Comparison of ENCODE assay signal across 19 mouse cellular contexts in the genomic region with DNA sequence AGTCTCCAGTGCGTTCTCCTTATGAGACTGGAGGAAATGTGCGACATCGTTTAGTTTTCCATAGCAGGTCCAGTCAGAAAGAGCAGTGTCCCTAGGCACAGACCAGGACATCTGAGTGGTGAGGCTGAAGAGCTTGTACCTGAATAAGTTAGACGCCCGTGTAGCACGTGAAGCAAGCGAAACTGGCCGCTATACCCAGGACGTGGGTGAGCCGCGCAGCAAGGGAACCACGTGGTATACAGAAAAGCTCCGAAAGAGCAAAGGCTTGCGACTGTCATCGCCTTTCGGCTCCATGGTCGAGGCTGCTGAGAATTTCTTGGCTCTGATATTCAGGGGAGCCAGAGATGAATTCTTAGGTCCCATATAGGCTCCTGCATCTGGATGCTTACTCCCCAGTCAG. TPM values are rescaled to one million over a fixed set of nuclear protein-coding genes. Genes with fewer than 3 reads are reported as not detected.
DNase-seq lines count a peak whose midpoint lies in the region; ATAC-seq and TF ChIP-seq lines count a peak whose summit lies in the region.
"Had no signal": no experiment of that assay in that cellular context is flagged by ENCODE, and none has a peak within 500 bp of the region (broad histone marks: within the 10 kb centered on the region; RNA-seq: fewer than 3 reads in every experiment).

No protein-coding gene starts in this region.

- no peaks in the 10 kb centered on the region for H3K36me3 ChIP-seq in heart, embryonic 12.5 days
- H3K36me3 ChIP-seq in heart, adult 2 months (ENCODE audit: control insufficient read depth, insufficient read depth, low read length) = no peaks in the 10 kb centered on the region
- no peaks in the 10 kb centered on the region for H3K36me3 ChIP-seq in kidney, embryonic 14.5 days (ENCODE audit: control insufficient read depth, insufficient read depth, low read length)
- H3K36me3 ChIP-seq in neural tube, embryonic 12.5 days = no peaks in the 10 kb centered on the region
- no peaks in the 10 kb centered on the region for H3K36me3 ChIP-seq in stomach, embryonic 16.5 days (ENCODE audit: control insufficient read depth, insufficient read depth, low read length)

- DNase-seq in heart, adult 2 months = no peak
- DNase-seq in kidney, adult 9 months = no peak
- DNase-seq in neural tube, embryonic 10.5 days (ENCODE audit: extremely low spot score, low spot score) = no peak
- no peak for DNase-seq in urinary bladder, postnatal 25 days (ENCODE audit: low spot score)
- DNase-seq: adrenal gland, postnatal 14 days; cerebellum, postnatal 36 days; kidney, adult 2 months; lung, postnatal 10 days; thymus, adult 2 months had no signal

- H3K9ac ChIP-seq in heart, embryonic 12.5 days = 0 out of 2 replicates have a peak overlapping the region, but pooled peaks have one; percentile 40
- H3K9ac ChIP-seq in heart, adult 2 months (ENCODE audit: low read depth, low read length) = no peak overlapping the region
- no peak overlapping the region for H3K9ac ChIP-seq in kidney, embryonic 14.5 days (ENCODE audit: low read depth, low read length)
- H3K9ac ChIP-seq in neural tube, embryonic 12.5 days = no peak overlapping the region
- H3K9ac ChIP-seq in stomach, embryonic 16.5 days (ENCODE audit: low read length) = no peak overlapping the region

- H3K4me3 ChIP-seq in heart, embryonic 12.5 days = no peak overlapping the region
- H3K4me3 ChIP-seq in heart, adult 2 months = no peak overlapping the region
- H3K4me3 ChIP-seq in kidney, embryonic 14.5 days (ENCODE audit: low read length) = no peak overlapping the region
- no peak overlapping the region for H3K4me3 ChIP-seq in neural tube, embryonic 12.5 days
- H3K4me3 ChIP-seq in stomach, embryonic 16.5 days (replicated peaks; ENCODE audit: low read length) = no peak overlapping the region

- H3K4me1 ChIP-seq in heart, embryonic 12.5 days (replicated peaks) = peaks cover 9% of the 10 kb centered on the region; the same call in 1 of the 2 replicates
- H3K4me1 ChIP-seq in heart, adult 2 months (ENCODE audit: control insufficient read depth, insufficient read depth, low read length) = no peaks in the 10 kb centered on the region
- H3K4me1 ChIP-seq in kidney, embryonic 14.5 days (ENCODE audit: control insufficient read depth, insufficient read depth, low read length) = no peaks in the 10 kb centered on the region
- H3K4me1 ChIP-seq in neural tube, embryonic 12.5 days = no peaks in the 10 kb centered on the region
- no peaks in the 10 kb centered on the region for H3K4me1 ChIP-seq in stomach, embryonic 16.5 days (ENCODE audit: control insufficient read depth, insufficient read depth, low read length)

- WGBS in heart, embryonic 12.5 days = 57% methylated on average over 17 of the region's 17 CpGs
- 66% methylated on average over 17 of the region's 17 CpGs for WGBS in heart, adult 2 months
- WGBS in kidney, embryonic 14.5 days = 68% methylated on average over 17 of the region's 17 CpGs
- WGBS in neural tube, embryonic 12.5 days = 73% methylated on average over 17 of the region's 17 CpGs
- 71% methylated on average over 17 of the region's 17 CpGs for WGBS in stomach, embryonic 16.5 days

- TF ChIP-seq CTCF in heart, adult 2 months (IDR thresholded peaks at IDR 0.05) = no peak

- ATAC-seq in heart, embryonic 12.5 days (ENCODE audit: insufficient number of reproducible peaks, low FRiP score) = no peak
- ATAC-seq in kidney, embryonic 14.5 days (ENCODE audit: low FRiP score, low TSS enrichment) = no peak
- ATAC-seq in neural tube, embryonic 12.5 days (ENCODE audit: low FRiP score, low read depth) = no peak
- no peak for ATAC-seq in stomach, embryonic 16.5 days (ENCODE audit: insufficient read depth, low FRiP score)

- no peak overlapping the region for H3K27ac ChIP-seq in heart, embryonic 12.5 days (ENCODE audit: poor library complexity, severe bottlenecking)
- no peak overlapping the region for H3K27ac ChIP-seq in heart, adult 2 months
- H3K27ac ChIP-seq in kidney, embryonic 14.5 days (ENCODE audit: low read depth, low read length) = no peak overlapping the region
- H3K27ac ChIP-seq in neural tube, embryonic 12.5 days = no peak overlapping the region
- H3K27ac ChIP-seq in stomach, embryonic 16.5 days (ENCODE audit: low read length) = no peak overlapping the region

- TF ChIP-seq POLR2A in heart, adult 2 months (IDR thresholded peaks at IDR 0.05; ENCODE audit: insufficient read depth, low read depth, low read length) = no peak

- intact Hi-C loops in heart, adult 2 months (cut with DNase I) = no loop called here

- H3K79me2 ChIP-seq in heart, adult 2 months (replicated peaks; ENCODE audit: control insufficient read depth, insufficient read depth, low read length) = no peaks in the 10 kb centered on the region

- H3K27me3 ChIP-seq in heart, embryonic 12.5 days (replicated peaks) = 0 out of 2 replicates have a peak, but pooled peaks cover 4% of the 10 kb centered on the region
- H3K27me3 ChIP-seq in heart, adult 2 months (ENCODE audit: control insufficient read depth, insufficient read depth, low read length) = no peaks in the 10 kb centered on the region
- no peaks in the 10 kb centered on the region for H3K27me3 ChIP-seq in kidney, embryonic 14.5 days (ENCODE audit: control insufficient read depth, insufficient read depth, low read length)
- no peaks in the 10 kb centered on the region for H3K27me3 ChIP-seq in neural tube, embryonic 12.5 days (replicated peaks)
- H3K27me3 ChIP-seq in stomach, embryonic 16.5 days (ENCODE audit: control insufficient read depth, insufficient read depth, low read length) = no peaks in the 10 kb centered on the region

- peak overlapping the region; percentile 40 for H3K4me2 ChIP-seq in heart, embryonic 12.5 days
- 0 out of 2 replicates have a peak overlapping the region, but pooled peaks have one; percentile 1 for H3K4me2 ChIP-seq in kidney, embryonic 14.5 days (replicated peaks; ENCODE audit: low read depth, low read length)
- H3K4me2 ChIP-seq in neural tube, embryonic 12.5 days (replicated peaks) = peak overlapping the region; percentile 20; the same call in 1 of the 2 replicates
- H3K4me2 ChIP-seq in stomach, embryonic 16.5 days (ENCODE audit: low read depth, low read length) = 0 out of 2 replicates have a peak overlapping the region, but pooled peaks have one; percentile 6
- H3K4me2 ChIP-seq: liver, embryonic 11.5 days had no signal

- no peaks in the 10 kb centered on the region for H3K9me3 ChIP-seq in heart, embryonic 12.5 days (replicated peaks)
- no peaks in the 10 kb centered on the region for H3K9me3 ChIP-seq in kidney, embryonic 14.5 days (ENCODE audit: control insufficient read depth, low read length)
- H3K9me3 ChIP-seq in neural tube, embryonic 12.5 days = no peaks in the 10 kb centered on the region
- H3K9me3 ChIP-seq in stomach, embryonic 16.5 days (replicated peaks; ENCODE audit: control insufficient read depth, low read length) = no peaks in the 10 kb centered on the region

- no peak for TF ChIP-seq EP300 in heart, adult 2 months (IDR thresholded peaks at IDR 0.05; ENCODE audit: insufficient read depth, low read depth, low read length)

RNA-seq across cellular contexts. Expression of gene Tmcc3, which starts 29.8 kb away (rescaled TPM):
- 10.2 and 11.1 TPM in 2 replicates for polyA plus RNA-seq in heart, embryonic 12.5 days (2016; fragmentation: Nextera tagmentation; extraction: Ambion mirVana)
- 10 to 100 TPM; 29.8 to 35.1 TPM for total RNA-seq in heart, adult 2 months (2021)
- 15.3 and 26.8 TPM in 2 replicates for polyA plus RNA-seq in heart, adult 2 months (2012; rRNA removed)
- 4.0 and 7.2 TPM in 2 replicates for polyA plus RNA-seq in kidney, embryonic 14.5 days (2014; fragmentation: Nextera tagmentation; extraction: Ambion mirVana)
- 7.6 and 8.8 TPM in 2 replicates for polyA plus RNA-seq in neural tube, embryonic 12.5 days (2016; fragmentation: Nextera tagmentation; extraction: Ambion mirVana)
- polyA plus RNA-seq in stomach, embryonic 16.5 days (2015; fragmentation: Nextera tagmentation; extraction: Ambion mirVana) = 12.9 and 15.5 TPM in 2 replicates

RNA-seq across cellular contexts. Expression of gene Gm4792, which starts 43.0 kb away (rescaled TPM):
- polyA plus RNA-seq in heart, embryonic 12.5 days (2016; fragmentation: Nextera tagmentation; extraction: Ambion mirVana) = not detected in 2 replicates
- not detected for total RNA-seq in heart, adult 2 months (2021)
- polyA plus RNA-seq in heart, adult 2 months (2012; rRNA removed) = not detected in 2 replicates
- not detected in 2 replicates for polyA plus RNA-seq in kidney, embryonic 14.5 days (2014; fragmentation: Nextera tagmentation; extraction: Ambion mirVana)
- 0.27 TPM in 2 replicates for polyA plus RNA-seq in neural tube, embryonic 12.5 days (2016; fragmentation: Nextera tagmentation; extraction: Ambion mirVana)
- not detected in 2 replicates for polyA plus RNA-seq in stomach, embryonic 16.5 days (2015; fragmentation: Nextera tagmentation; extraction: Ambion mirVana)
- total RNA-seq: adrenal gland, postnatal 14 days; layer of hippocampus, adult 8-10 months; left cerebral cortex, postnatal 10 days had no signal
- polyA plus RNA-seq: embryonic facial prominence, embryonic 14.5 days; forebrain, embryonic 11.5 days; gonadal fat pad, adult 2 months; kidney, adult 2 months; liver, embryonic 11.5 days; thymus, adult 2 months had no signal
